Mouse (Mus musculus) left cerebral cortex, postnatal 10 days (tissue): ENCODE results near the gene Btbd8. TPM values are rescaled to one million over a fixed set of nuclear protein-coding genes. Genes with fewer than 3 reads are reported as not detected.

ENCODE experiments used
- DNase-seq, 2 experiments: peaks; one replicate each; pipeline ENCODE4 v3.0.0; 2021 to 2022; ENCODE audit warnings: low spot score in 2 of 2, mixed read lengths in 1 of 2; ENCODE audit errors: extremely low spot score in 1 of 2
- intact Hi-C: fragments of 180-260 bp; cut with DNase I; formaldehyde crosslinking; loops from one replicate; pipeline ENCODE4 v1.15.1; 2025
- total RNA-seq, 2 experiments: library from RNA; stranded (reverse); gene quantifications; 2 replicates each; pipeline ENCODE4 v1.2.3; 2021

The Btbd8 gene
- total RNA-seq, 2 experiments from 2014 or later = 113 to 116 TPM

DNA sequence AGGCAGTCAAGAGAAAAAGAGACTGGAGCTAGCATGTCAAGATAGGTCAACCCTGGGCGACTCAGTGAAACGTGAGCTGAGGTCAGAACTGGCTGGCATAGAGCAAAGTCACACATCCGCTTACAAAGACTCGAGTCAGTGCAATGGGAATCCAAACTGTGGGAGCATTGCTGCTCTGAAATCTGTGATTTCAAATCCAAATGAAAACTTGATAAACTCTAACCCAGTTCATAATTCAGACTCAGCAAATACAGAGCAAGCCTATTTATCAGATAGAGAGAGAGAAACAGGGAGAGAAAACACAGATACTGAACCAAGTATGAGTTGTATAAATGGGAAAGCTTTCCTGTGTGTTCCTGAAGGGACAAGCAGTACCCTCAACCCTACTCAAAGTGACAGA is 69.5 kb downstream of the Btbd8 start, which contains the start of gene Gm42669:
TSS of gene Gm42669 (plus strand) at position 301 of the 400 bp plus-strand sequence.
- intact Hi-C loops = loop anchor here (5.0 kb wide), 1 partner anchor 145 kb away; no protein-coding TSS in a partner anchor
- no peak for DNase-seq

GRCm38 (mm10) chr5:107510503-107510902 is 72.7 kb downstream of the Btbd8 start:
- no peak for DNase-seq

DNA sequence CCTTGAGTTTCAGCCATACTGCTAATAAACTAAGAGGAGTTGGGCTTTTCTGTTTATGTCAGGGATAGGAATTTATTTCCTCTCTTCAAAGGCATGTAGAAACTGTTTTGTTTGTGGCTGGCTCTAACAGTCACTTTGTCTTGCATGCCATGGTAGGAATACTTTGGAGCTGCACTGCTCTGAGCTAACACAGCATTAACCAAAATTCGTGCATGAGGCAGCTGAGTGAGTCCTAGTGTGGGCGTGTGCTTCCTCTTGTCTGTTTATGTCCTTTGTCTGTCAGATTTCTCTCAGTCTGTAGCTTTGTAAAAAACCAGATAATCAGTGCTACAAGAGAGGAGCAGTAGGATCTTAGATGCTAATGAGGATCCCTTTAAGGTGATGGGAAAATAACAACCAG is 73.5 kb downstream of the Btbd8 start:
- intact Hi-C loops = no loop called here
- DNase-seq = no peak

More at GRCm38 (mm10) chr5:107510503-107510902, 72.7 kb downstream of the Btbd8 start:
- intact Hi-C loops = no loop called here

DNA sequence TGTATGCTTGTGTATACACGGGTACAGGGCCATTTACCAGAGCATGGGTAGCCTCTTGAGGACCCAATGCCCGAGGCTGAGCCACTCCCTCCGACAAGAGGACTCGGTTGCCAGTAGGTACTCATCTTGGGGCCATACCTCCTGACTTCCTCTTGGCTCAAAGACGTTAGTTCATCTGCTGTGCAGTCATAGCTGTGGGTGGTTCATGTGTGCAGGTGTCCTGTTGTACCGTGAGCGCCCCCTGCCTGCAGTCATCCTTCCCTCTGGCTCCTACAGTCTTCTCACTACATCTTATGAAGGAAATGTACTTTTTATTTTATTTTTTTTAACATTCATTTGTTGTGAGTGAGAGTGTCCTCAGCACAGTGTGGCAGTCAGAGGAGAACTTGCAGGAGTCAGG is 75.8 kb downstream of the Btbd8 start:
- DNase-seq = peak in 1 of 2 experiments; percentile 57
- intact Hi-C loops = loop anchor here (2.0 kb wide), 1 partner anchor 33 kb away; no protein-coding TSS in a partner anchor

GRCm38 (mm10) chr5:107515453-107515852 is 77.7 kb downstream of the Btbd8 start:
- intact Hi-C loops = no loop called here
- DNase-seq = no peak

- no peak for DNase-seq
- intact Hi-C loops = no loop called here
Observed at GRCm38 (mm10) chr5:107516087-107516486, 78.3 kb downstream of the Btbd8 start.

DNA sequence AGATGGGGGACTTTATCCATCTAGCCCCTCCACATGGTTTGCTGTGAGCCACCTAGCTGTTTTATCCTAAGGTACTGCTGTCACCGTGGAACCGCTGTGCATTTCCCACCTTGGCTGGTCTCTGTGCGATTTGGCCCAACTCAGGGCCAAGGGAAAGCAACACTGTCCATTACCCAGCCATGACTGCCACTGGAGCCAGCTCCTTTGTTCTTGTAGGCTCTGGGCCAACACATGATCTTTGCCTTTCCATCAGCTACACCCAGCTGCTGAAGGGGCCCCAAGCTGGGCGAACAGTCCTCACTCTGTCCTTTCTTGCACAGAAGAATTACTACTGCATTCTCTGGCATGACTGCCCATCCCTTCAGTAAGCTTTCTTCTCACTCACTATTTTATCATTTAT is 80.8 kb downstream of the Btbd8 start:
- intact Hi-C loops = no loop called here
- DNase-seq = no peak

DNA sequence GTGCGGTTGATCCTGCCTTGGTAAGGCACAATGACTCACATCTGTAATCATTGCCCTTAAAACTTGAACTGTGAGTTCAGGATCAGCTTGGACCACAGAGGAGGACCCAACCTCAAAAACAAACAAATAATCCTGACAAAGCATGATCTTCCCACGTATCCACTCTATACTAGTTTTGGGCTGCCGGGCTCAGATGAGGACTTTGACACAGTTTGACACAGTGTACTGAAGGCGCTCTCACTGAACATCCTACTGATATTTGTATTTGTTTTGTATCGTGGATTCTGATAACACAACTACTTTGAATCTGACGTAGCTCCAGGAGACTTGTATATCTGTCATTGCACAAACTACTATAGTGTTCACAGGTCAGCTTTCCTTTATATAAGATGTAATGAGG is 83.6 kb downstream of the Btbd8 start:
- DNase-seq = no peak
- intact Hi-C loops = no loop called here

DNA sequence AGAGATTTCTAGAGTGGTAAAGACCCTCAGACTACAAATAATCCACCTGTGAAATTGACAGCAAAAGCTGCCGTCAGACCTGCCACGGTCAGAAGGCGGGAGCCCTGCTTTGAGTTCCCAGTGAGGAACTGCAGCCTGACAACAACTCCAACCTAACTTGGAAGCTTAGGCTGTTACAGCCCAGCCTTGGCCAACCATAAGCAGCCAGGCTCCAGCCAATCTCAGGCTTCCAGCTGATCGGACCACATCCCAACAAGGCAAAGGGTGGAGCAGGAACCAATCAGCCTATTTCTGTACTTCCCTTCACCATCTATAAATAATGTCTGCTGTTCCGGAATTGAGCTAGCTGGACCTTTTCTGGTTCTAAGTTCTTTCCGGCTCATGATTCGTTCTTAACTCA is 84.1 kb downstream of the Btbd8 start:
- DNase-seq = peak; percentile 52
- intact Hi-C loops = no loop called here

- intact Hi-C loops = no loop called here
- no peak for DNase-seq
Observed at GRCm38 (mm10) chr5:107524281-107524680, 86.5 kb downstream of the Btbd8 start.

GRCm38 (mm10) chr5:107528856-107529255 is 91.1 kb downstream of the Btbd8 start:
- intact Hi-C loops = no loop called here
- DNase-seq = no peak

GRCm38 (mm10) chr5:107533590-107533989 is 95.8 kb downstream of the Btbd8 start:
- DNase-seq = no peak
- intact Hi-C loops = no loop called here

DNA sequence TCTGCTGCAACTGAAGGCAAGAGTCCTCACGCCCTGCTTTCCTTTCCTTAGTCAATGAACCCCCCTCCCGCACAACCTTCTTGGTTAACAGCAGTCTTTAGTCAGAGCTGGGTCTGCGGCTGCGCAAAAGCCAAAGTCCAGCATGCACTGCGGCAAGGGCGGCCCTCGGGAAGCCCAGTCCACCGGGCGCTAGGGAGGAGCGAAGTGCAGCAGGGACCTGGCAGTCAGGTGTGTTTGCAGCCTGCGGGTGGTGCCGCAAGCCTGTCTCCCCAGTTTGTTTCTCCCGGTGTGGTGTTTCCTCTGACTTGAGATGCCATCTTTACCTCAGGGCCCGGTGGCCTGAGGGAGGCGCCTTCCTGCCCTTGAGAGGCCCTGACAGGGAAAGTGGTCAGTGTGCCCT is 96.8 kb downstream of the Btbd8 start, which contains the start of gene 1700028K03Rik:
TSS of gene 1700028K03Rik (plus strand) at position 129 of the 400 bp plus-strand sequence.
- intact Hi-C loops = no loop called here
- no peak for DNase-seq

GRCm38 (mm10) chr5:107541696-107542095 is 103.9 kb downstream of the Btbd8 start:
- intact Hi-C loops = no loop called here
- no peak for DNase-seq

GRCm38 (mm10) chr5:107545927-107546326 is 108.1 kb downstream of the Btbd8 start:
- intact Hi-C loops = loop anchor here (2.0 kb wide), 1 partner anchor 33 kb away; no protein-coding TSS in a partner anchor
- no peak for DNase-seq

- intact Hi-C loops = loop anchor here (2.0 kb wide), 1 partner anchor 35 kb away; no protein-coding TSS in a partner anchor
- DNase-seq = no peak
Observed at GRCm38 (mm10) chr5:107547955-107548354, 110.2 kb downstream of the Btbd8 start.

DNA sequence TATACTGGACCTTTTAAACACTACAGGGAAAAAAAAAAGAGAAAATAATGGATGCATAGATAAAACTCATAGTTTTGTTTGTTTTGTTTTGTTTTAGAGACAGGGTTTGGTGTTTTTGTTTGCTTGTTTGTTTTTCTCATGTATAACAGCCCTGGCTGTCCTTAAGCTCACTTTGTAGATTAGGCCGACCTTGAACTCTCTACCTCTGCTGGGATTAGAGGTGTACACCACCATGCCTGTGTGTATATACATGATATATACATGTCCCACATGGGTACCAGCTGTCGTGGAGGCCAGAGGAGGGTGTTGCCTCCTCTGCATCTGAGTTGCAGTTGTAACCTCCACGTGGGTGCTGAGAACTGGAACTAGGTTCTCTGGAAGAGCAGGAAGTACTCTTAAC is 110.6 kb downstream of the Btbd8 start:
- DNase-seq = no peak
- intact Hi-C loops = no loop called here

GRCm38 (mm10) chr5:107554336-107554735 is 116.5 kb downstream of the Btbd8 start:
- intact Hi-C loops = no loop called here
- DNase-seq = no peak

DNA sequence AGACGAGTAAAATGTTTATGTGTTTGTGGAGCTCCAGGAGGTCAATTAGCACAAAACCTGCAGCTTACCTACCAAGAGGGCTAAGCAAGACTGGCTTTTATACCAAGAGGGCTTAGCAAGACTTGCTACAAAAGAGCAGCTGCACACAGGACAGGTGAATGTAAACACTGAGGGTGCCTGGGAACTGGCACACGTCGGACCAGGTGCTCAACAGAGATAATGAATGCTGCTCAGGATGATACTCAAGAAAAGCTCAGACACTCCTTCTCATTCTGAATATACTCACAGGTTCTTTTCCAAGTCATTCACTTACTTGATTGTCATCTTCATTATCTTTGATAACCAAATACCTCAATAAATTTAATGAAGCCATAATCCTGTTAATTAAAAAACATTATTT is 119.2 kb downstream of the Btbd8 start:
- intact Hi-C loops = no loop called here
- DNase-seq = no peak
